Mouse (Mus musculus) testis, postnatal 14 days (tissue): ENCODE data around the gene Camta1.

Experiments used
- DNase-seq: peaks from one replicate; pipeline ENCODE4 v3.0.0; 2021; ENCODE audit warnings: low spot score

The Camta1 gene

DNA sequence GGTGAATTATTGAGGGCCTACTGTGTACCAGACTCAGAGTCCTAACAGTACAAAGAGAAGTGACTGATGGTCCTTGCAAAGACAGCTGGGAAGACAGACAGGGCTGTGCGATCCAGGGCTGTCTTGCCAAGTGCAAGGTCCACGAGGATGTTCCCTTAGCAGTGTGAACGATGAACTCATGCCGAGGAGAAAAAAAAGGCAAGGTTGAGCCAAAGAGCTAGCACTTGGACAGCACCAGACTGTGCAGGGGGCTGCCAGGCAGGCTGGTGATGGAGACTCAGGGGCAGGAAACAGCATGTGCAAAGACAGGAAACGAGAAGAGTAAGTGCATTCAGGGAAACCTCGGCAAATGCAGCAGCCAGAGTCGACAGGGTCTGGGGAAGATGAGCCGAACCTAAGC is 266.6 kb downstream of the Camta1 start:
- no peak for DNase-seq

DNA sequence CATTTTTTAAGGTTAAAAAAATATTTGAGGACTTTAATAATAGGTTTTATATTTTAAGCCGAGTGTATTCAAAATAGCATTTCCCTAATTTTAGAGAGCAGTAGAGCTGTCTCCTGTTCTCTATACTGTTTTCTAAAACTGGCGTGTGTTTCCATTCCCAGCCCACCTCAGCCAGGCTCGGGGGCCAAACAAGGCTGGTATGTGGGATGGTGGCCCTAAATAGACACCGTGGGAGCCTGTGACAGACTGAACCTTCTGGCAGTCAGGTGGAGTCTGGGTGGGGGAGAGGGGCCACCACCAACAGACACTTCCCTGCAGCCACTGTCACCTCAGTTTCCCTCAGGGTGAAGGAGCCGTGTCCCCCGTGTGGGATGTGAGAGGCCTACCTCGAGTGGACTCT is 268.6 kb downstream of the Camta1 start:
- no peak for DNase-seq

DNA sequence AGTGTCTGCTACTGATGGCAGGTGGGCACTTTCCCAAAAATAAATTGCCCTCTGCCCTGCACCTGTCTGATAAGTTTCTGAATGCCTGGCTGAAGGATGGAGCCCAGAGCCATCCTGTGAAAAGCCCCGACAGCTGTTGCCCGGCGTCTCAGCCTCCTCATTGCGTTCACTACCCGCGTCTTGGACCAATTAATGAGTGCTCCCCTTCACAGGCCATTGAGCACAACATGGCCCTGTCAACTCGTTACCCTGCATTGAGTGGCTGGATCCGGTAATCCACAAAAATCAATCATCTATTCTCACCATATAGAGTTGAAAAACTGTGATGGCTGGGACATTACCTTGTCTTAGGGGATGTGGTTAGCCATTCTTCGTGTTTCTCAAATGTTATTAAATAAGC is 275.6 kb downstream of the Camta1 start:
- no peak for DNase-seq

DNA sequence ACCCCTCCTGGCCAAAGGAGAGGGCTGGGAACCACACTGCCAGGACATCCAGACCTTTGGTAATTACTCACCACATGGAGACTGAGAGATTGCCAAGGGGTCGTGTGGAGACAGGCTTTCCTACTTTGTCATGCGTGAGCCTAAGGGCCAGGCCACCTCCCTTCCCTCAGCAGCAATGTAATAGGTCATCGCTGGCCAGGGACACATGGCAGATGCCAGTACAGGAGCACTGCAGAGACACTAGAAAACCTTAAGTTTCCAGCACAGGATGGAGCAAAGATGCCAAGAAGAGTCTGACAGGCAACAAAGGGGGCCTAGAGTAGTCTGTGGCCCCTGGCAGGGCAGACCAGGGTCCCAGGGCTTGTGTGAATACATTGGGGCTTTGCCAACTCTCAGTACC is 283.7 kb downstream of the Camta1 start:
- DNase-seq: no peak

DNA sequence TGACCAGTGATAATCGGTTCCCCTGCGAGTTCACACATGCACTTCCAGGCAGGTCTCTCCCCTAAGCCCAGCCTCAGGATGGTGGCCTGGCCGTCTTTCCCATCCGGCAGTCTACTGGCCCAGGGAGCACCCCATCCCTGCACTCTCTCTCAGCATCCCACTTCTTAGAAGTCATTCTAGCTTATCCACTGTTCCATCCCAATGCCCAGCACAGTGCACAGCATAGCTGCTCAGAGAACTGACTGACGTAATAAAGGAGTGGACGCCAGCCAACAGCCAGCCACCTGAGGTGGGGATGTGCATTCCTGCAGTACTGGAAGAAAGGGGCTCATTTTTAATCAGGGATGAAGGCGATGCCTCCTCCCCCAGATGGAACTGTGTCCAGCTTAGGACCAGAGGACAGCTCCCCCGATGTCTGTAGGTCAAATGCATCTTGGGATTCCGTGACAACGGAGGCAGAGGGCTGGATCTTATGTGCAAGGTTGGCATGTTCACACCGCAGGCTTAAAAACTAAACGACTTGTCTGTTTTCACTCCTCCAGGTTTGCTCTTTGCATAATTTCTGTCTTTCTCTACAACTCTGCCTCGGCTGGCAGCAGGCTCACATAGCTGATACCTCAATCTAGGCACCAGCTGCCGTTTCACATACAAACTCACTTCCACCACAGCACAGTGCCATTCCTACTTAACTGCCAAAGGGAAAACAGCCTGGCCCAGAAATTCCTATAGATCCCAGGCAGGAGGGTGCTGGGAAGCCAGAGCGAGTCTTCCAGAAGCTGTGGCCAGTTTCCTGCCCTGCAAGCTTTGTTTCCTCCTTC is 285.2 kb downstream of the Camta1 start:
- DNase-seq: no peak

DNA sequence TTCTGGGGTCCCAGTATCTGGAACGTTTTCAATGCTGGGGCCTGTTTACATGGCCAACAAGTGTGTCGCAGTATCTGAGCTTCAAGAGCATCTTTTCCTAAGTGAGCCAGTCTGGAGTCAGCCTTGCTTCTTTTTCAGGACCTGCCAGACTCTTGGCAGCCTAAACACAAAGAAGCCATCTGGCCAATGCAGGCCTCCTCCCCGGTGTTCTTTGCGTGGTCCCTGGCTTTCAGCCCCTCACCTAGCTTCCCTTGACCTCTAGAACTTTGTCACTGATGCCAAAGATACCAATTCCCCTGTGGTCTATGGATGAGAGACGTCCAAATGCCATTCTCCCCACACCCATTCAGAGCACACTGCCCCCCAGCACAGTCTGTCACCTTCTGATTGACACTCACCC is 289.0 kb downstream of the Camta1 start:
- DNase-seq: no peak

DNA sequence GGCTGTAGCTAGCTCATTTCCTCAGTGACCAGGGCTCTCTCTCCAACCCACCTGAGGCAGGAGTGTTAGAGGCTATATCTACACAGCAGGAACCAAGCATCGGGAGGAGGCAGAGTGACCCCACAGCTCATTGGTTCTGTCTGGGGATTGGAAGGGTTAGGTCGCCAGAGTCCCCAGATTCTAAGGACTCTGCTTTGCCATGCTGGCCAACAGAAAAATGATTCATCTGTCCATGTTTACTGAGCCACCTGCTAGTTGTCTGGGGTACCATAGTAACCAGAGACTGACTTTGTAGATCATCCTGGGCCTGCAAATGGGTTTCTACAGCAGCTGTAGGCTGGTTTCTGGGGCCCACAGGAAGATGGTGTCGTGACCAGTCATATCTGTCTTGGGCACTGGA is 292.1 kb downstream of the Camta1 start:
- DNase-seq: no peak

DNA sequence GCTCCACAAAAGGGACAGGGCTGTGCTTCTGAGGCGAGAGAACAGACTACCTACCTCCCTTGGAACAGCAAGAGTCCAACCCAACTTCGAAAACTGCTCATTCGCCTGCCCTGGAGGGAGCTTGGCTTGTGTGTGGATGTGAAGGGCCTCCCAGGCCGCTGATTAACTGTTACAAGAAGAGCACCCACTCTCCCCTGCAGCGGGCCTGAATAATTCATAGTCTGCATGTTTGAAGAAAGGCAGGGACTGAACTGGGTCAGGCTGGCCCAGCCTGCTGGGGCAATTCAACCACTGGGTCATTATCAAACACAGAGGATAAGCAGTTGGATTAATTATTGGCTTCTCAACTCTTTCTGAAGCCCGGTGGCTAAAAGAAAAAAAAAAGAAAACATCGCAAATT is 292.8 kb downstream of the Camta1 start:
- DNase-seq: no peak

DNA sequence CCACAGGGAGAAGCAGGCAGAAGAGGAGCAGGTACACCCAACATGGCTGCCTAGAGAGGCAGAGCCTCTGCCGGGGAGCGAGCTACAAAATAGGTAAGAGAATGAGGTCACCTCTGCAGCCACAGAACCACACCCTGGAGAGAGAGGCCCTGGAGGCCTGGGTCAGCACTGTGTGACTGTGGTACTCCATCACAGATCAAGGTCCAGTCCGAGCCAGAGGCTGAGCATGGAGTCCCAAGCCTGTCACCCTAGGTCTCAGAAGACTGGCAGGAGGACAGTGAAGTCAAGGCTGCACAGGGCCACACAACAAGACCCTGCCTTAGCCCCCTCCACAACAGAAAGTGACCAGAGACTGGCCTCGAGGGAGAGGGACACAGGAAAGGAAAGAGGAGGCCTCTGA is 294.6 kb downstream of the Camta1 start:
- no peak for DNase-seq

DNA sequence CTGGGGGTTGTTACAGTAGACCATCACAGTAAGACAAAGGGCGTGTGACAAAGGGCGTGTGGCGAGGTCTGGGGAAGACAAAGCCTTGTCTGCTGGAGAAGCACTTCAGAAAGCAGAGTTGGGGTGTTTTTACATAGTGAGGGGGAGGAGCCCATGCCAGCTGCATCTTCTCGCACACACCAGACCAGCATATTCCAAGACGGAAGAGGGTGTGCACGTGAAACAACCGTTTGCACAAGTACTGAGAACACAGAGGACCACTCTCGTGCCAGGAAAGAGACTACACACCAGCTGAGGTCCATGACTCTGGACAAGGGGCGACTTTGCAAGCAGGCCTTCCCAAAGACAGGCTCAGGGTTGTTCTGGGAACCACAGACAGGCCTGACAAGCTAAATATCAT is 306.2 kb downstream of the Camta1 start:
- no peak for DNase-seq

DNA sequence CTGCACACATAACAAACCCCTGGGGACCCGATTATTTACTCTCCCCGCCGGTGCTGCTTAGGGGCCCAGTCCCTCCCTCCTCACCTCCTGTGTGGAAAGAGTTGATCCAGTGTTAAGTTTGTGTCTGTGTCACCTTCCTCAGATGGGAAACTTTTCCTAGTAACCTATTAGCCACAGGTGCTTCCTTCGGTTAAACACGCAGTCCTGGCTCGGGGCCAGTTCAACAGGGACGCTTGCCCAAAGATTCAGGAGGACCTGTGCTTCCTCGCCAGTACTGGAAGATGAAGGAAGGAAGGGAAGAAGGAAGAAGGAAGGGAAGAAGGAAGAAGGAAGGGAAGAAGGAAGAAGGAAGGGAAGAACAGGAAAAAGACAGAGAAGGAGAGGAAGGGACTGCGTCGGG is 312.2 kb downstream of the Camta1 start:
- DNase-seq: no peak

DNA sequence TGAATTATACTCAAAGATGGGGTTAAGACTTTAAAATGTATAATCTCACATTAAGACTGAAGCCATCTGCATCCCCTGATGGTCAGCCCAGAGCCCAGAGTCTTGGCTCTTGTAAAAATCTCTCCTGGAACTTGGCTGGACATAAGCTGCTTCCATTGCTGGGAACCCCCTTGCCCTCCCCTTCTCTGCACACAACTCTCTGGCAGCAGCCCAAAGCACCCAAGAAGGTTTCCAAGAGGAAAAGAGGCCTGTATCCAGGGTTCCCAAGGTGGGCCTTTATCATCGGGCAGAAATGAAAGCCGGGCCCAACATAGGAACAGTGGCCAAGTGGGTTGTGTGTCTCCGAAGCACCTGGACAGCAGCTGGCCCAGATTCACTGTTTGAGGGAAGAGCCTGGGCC is 316.2 kb downstream of the Camta1 start:
- no peak for DNase-seq

DNA sequence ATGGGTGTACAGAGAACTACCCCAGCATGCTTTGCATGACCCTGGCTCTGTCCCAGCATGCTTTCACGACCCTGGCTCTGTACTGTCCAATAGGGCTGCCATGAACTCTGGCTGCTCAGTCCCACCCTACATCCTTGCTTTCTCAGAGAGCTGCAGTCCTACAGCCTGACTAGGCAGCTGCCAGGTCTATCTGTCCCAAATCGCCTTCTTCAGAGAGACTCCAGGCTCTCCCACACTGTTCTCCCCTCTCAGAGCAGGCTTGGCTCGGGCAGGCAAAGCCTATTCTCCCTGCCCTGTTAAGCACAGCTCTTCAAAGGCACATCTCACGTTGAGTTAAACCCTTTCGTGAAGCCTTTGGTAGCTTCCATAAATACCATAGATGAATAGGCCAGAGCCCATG is 317.5 kb downstream of the Camta1 start:
- DNase-seq: no peak

DNA sequence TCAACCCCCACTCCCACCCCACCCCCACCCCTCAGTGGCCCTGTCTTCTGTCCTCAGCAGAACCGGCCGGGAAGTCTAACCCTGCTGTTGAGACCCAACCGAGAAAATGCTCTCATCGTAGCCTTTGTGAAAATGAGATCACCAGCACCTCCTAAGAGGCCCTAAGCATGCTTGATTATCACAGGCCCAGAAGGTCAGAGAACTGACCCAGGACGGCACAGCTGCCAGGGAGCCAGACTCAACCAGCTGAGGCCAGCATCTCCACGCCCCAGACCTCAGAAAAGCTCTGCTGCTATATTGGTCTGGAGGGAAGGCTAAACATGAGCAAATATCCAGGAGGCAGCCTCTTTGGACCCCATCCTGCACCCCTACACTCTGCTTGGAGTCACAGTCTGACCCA is 321.1 kb downstream of the Camta1 start:
- DNase-seq: no peak

DNA sequence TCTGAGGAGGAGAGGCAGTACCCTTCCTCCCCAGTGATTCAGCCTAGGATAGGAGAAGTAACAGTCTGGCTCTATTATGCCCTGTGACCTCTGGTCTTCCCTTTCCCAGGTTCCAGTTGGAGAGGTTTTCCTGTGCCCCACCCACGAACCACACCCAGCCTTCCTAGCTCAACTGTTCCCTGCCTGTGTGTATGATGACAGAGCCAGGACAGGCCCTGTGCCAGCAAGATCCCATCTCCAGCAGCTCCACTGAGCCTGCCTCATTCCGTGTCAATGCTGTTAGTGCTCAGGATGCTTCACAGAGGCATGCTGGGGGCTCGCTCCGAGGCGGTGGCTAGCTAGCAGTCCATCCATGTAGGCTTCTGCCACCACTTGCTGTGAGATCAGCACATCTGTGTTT is 321.8 kb downstream of the Camta1 start:
- DNase-seq: no peak

DNA sequence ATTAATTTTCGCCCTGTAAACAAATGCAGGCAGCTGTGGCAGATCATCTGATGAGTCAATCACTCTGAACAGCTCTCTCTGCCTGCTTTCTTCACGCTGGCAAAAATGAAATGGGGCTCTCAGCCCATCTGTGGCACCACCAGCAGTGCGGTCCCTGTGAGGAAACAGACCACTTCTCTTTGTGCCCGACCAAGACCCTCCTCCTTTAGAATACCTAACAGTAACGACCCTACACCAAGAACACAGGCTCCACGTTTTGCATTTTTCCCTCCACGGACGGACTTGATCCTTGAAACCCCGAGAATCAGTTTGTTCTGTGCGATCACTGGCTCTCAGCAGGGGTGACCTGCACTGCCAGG is 322.5 kb downstream of the Camta1 start:
- no peak for DNase-seq

DNA sequence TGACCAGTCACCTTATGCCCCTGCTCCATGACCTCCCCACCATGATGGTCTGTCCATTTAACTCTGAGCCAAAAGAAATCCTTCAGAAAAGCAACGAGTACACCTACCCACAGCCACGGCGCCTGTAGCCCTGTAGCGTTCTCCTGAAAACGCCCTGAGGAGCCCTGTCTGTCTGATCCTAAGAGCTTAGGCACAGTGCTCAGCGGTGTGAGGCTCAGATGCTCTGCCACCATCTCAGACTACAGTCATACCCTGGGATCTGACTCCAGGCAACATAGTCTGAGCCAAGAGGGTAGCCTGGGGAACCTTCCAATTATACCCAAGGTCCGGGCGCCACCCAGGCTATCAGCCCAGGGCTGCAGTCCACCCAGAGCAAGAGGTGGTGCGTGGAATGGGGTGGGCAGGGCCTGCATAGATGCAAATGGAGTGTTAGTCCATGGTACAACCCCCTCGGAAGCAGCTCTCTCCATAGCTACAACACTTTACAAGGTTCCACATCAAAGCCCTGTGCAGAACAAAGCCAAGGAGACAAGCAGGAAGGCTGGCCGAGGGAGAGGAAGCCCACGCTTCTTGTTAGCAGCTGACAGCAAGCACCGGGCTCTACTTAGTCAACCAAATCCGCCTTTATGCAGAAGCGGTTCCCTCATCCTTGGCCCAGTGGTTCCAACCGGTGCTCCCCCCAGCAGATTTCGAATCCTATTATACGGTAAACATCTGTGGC is 323.1 kb downstream of the Camta1 start:
- no peak for DNase-seq

DNA sequence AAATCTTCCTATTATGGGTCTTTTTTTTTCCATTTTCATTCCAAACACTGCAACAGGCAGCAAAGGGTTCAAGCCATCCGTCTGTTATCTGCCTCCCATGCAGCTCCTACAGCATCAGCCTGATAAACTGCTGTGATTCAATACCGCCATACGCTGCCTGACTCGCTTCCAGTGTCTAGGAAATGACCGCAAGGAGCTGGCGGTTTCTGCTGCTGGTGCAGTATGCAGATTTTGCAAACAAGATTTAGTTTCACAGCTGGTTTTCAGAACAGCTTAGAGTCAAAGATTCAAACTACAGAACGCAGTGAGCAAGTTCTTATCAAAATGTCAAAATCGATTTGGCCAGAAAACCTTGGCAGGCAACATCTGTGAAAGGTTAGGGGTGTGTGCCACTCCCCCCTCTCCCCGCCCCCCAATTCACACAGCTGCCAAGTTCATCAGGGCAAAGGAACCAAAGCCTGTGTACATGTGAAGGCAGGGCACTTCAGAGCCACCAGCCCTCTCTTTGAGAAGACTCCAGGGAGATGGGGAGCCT is 325.7 kb downstream of the Camta1 start:
- no peak for DNase-seq

DNA sequence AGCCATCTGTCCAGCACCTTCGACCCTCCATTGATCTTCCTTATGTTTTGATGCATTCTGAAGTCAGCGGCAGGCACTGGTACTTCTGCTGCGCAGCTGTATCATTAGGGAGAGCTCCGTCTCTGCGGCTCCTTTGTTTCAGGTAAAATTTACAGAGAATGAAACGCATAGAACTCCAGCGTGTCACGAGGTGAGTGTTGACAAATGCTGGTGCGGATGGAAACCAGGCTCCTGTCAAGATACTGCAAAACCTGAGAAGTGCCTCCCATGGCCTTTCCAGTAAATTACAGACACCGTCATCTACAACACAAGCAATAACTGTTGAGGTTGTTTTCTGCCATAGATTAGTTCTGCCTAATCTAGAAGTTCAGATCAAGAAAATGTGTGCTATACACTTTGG is 328.2 kb downstream of the Camta1 start:
- DNase-seq: no peak

DNA sequence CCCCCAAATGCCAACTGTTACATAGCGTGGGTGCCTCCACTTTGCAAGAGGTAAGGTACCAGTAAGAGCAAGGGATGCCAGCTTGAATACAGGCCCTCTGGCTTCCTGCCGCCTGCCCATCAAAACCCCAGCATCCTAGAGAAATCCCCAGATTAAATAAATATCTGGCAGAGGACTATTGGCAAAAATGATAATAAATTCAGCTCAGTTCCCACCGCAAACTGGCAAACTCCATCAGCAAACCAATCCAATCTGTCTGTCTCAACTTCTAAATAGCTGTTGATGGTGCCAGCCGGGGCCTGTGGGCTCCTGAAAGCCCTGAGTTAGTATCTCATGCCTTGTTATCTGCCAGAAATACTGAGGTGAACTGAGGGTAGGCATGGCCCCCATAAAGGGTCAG is 333.2 kb downstream of the Camta1 start:
- no peak for DNase-seq

DNA sequence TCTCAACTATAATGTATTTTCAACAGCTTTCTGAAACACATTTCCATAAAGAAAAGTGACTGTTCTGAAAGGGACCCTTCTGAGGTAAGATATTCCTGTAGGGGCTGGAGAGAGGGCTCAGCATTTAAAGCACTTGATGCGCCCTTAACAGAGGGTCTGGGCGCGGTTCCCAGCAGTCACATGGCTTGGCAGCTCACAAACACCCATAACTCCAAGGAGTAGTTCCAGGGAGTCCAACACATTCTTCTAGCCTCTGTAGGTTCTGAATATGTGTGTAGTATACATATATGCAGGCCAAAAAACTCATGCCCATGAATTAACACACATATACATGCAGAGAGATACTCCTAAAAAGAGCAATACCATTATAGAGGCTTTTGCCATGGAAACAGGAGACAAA is 333.9 kb downstream of the Camta1 start:
- DNase-seq: no peak

DNA sequence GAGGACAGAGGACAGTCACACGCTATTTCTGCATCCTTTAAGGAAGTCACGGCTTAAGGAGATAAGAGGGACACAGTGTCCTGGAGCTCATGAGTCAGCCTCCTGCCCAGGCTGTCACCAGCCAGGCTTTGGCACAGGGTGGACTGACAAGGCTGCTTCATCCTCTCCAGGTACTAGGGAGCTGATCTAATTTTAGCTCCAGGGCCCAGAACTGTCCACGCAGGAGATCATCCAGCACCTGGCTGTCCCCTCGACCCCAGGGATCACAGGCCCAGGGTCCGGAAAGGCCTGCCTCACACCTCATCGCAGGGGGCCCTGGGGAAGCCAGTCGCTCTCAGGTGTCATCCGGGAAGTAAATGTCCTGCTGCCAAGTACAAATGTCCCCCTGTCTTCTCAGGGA is 341.6 kb downstream of the Camta1 start:
- DNase-seq: no peak

DNA sequence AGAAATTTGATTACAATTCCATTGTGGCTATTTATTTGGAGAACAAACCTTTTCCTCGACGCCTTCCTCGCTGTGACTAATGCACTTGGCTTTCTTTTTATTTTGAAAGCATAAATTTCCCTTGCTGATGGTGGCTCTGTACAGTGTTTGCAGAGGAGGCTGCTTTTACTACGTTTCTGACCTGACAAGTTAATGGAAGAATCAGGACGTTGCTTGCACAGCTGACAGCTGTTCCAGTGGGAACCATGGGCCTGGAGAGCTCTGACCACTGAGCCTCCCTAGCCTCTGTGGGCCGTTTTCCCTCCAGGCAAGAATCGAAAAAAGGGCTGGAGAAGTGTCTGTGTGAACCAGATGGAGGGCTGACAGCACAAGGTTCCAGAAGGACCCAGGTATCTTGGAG is 342.7 kb downstream of the Camta1 start:
- no peak for DNase-seq
